ENCODE assay signal across 11 mouse cellular contexts in genomic region chr7:25235526-25235925, GRCm38 (mm10). TPM values are rescaled to one million over a fixed set of nuclear protein-coding genes. Genes with fewer than 3 reads are reported as not detected.
A peak's percentile ranks its signal among the peaks of the same experiment; 100 is the strongest.
DNase-seq lines count a peak whose midpoint lies in the region; ATAC-seq and TF ChIP-seq lines count a peak whose summit lies in the region.
"Had no signal": no experiment of that assay in that cellular context is flagged by ENCODE, and none has a peak within 500 bp of the region (broad histone marks: within the 10 kb centered on the region; RNA-seq: fewer than 3 reads in every experiment).

No protein-coding gene starts in this region.

- TF ChIP-seq CTCF in stomach, postnatal 0 days (IDR thresholded peaks at IDR 0.05; ENCODE audit: low read depth): no peak

- DNase-seq in cerebellum, adult 9-11 months: peak; percentile 50
- no peak for DNase-seq in cerebellum, adult 8-10 months
- DNase-seq in intestine, embryonic 14.5 days (ENCODE audit: low spot score): no peak
- DNase-seq in stomach, postnatal 0 days (ENCODE audit: low spot score): no peak
- DNase-seq in spleen, adult 18-20 months: no peak
- no peak for DNase-seq in c-Kit-positive CD71-positive TER-119-positive erythroid progenitor cells, embryonic 14.5 days (ENCODE audit: low spot score)
- DNase-seq: B cell, adult 2 months; gastrocnemius, postnatal 10 days; kidney, postnatal 4 days had no signal

- peaks cover 18% of the 10 kb centered on the region for H3K4me1 ChIP-seq in intestine, embryonic 14.5 days (replicated peaks; ENCODE audit: control insufficient read depth, insufficient read depth, low read length)
- peaks cover 23% of the 10 kb centered on the region for H3K4me1 ChIP-seq in intestine, embryonic 16.5 days (ENCODE audit: control insufficient read depth, insufficient read depth, low read length)
- H3K4me1 ChIP-seq in stomach, embryonic 15.5 days: peaks cover 17% of the 10 kb centered on the region
- no peaks in the 10 kb centered on the region; the same call in 1 of the 2 replicates for H3K4me1 ChIP-seq in stomach, postnatal 0 days (replicated peaks; ENCODE audit: control insufficient read depth, insufficient read depth)

- 88% methylated on average over 5 of the region's 5 CpGs for WGBS in intestine, embryonic 14.5 days
- 90% methylated on average over 5 of the region's 5 CpGs for WGBS in intestine, embryonic 16.5 days
- WGBS in stomach, embryonic 15.5 days: 86% methylated on average over 5 of the region's 5 CpGs
- WGBS in stomach, postnatal 0 days: 86% methylated on average over 5 of the region's 5 CpGs

- no peaks in the 10 kb centered on the region for H3K27me3 ChIP-seq in intestine, embryonic 14.5 days (replicated peaks; ENCODE audit: control insufficient read depth, insufficient read depth, low read length)
- no peaks in the 10 kb centered on the region for H3K27me3 ChIP-seq in intestine, embryonic 16.5 days (replicated peaks; ENCODE audit: control insufficient read depth, insufficient read depth, low read length)
- H3K27me3 ChIP-seq in stomach, embryonic 15.5 days (replicated peaks): no peaks in the 10 kb centered on the region
- no peaks in the 10 kb centered on the region for H3K27me3 ChIP-seq in stomach, postnatal 0 days (ENCODE audit: control insufficient read depth, insufficient read depth, low read length)

- no peaks in the 10 kb centered on the region for H3K9me3 ChIP-seq in intestine, embryonic 14.5 days (ENCODE audit: control insufficient read depth, low read length)
- H3K9me3 ChIP-seq in intestine, embryonic 16.5 days (ENCODE audit: control insufficient read depth, low read length): no peaks in the 10 kb centered on the region
- no peaks in the 10 kb centered on the region for H3K9me3 ChIP-seq in stomach, embryonic 15.5 days
- H3K9me3 ChIP-seq in stomach, postnatal 0 days (ENCODE audit: control insufficient read depth, low read length): no peaks in the 10 kb centered on the region

- TF ChIP-seq EP300 in stomach, postnatal 0 days (optimal IDR thresholded peaks at IDR 0.05): no peak

- no peak overlapping the region for H3K27ac ChIP-seq in intestine, embryonic 14.5 days (ENCODE audit: low read depth)
- no peak overlapping the region for H3K27ac ChIP-seq in intestine, embryonic 16.5 days (ENCODE audit: low read length)
- H3K27ac ChIP-seq in stomach, embryonic 15.5 days: no peak overlapping the region
- no peak overlapping the region for H3K27ac ChIP-seq in stomach, postnatal 0 days (replicated peaks)

- no peak overlapping the region for H3K4me3 ChIP-seq in intestine, embryonic 14.5 days (ENCODE audit: low read depth, low read length)
- no peak overlapping the region for H3K4me3 ChIP-seq in intestine, embryonic 16.5 days (ENCODE audit: low read length)
- peak overlapping the region; percentile 98; the same call in 1 of the 2 replicates for H3K4me3 ChIP-seq in stomach, embryonic 15.5 days (replicated peaks)
- no peak overlapping the region for H3K4me3 ChIP-seq in stomach, postnatal 0 days (ENCODE audit: low read depth, low read length)

- H3K4me2 ChIP-seq in intestine, embryonic 14.5 days (ENCODE audit: low read length): 0 out of 2 replicates have a peak overlapping the region, but pooled peaks have one; percentile 4
- H3K4me2 ChIP-seq in intestine, embryonic 16.5 days (ENCODE audit: low read depth, low read length): no peak overlapping the region
- H3K4me2 ChIP-seq in stomach, embryonic 15.5 days: no peak overlapping the region
- H3K4me2 ChIP-seq in stomach, postnatal 0 days (replicated peaks; ENCODE audit: low read depth): no peak overlapping the region

- H3K9ac ChIP-seq in intestine, embryonic 14.5 days (ENCODE audit: low read length): no peak overlapping the region
- H3K9ac ChIP-seq in intestine, embryonic 16.5 days (ENCODE audit: low read depth, low read length): no peak overlapping the region
- no peak overlapping the region; the same call in 1 of the 2 replicates for H3K9ac ChIP-seq in stomach, embryonic 15.5 days
- H3K9ac ChIP-seq in stomach, postnatal 0 days (ENCODE audit: low read length): no peak overlapping the region

- H3K36me3 ChIP-seq in intestine, embryonic 14.5 days (ENCODE audit: control insufficient read depth, insufficient read depth, low read length): peaks cover 51% of the 10 kb centered on the region
- H3K36me3 ChIP-seq in intestine, embryonic 16.5 days (ENCODE audit: control insufficient read depth, insufficient read depth, low read length): peaks cover 19% of the 10 kb centered on the region
- peaks cover 39% of the 10 kb centered on the region for H3K36me3 ChIP-seq in stomach, embryonic 15.5 days
- peaks cover 13% of the 10 kb centered on the region for H3K36me3 ChIP-seq in stomach, postnatal 0 days (ENCODE audit: control insufficient read depth, insufficient read depth, low read length)

- ATAC-seq in intestine, embryonic 14.5 days (replicated peaks; ENCODE audit: low FRiP score, low TSS enrichment, low read depth): no peak
- ATAC-seq in intestine, embryonic 16.5 days: no peak
- ATAC-seq in stomach, embryonic 15.5 days (ENCODE audit: insufficient read depth, low FRiP score, low read depth): no peak
- no peak for ATAC-seq in stomach, postnatal 0 days (ENCODE audit: low FRiP score, low TSS enrichment)

RNA-seq across cellular contexts. Expression of gene Gsk3a, which starts 2.1 kb away (rescaled TPM):
- 13.2 and 13.6 TPM in 2 replicates for polyA plus RNA-seq in intestine, embryonic 14.5 days (2014; fragmentation: Nextera tagmentation; extraction: Ambion mirVana)
- polyA plus RNA-seq in intestine, embryonic 16.5 days (2015; fragmentation: Nextera tagmentation; extraction: Ambion mirVana): 4.0 and 5.9 TPM in 2 replicates
- 9.4 and 10.5 TPM in 2 replicates for polyA plus RNA-seq in stomach, embryonic 15.5 days (2015; fragmentation: Nextera tagmentation; extraction: Ambion mirVana)
- polyA plus RNA-seq in stomach, postnatal 0 days (2015; fragmentation: Nextera tagmentation; extraction: Ambion mirVana): 5.1 and 5.3 TPM in 2 replicates

RNA-seq across cellular contexts. Expression of gene Zfp526, which starts 14.3 kb away (rescaled TPM):
- polyA plus RNA-seq in intestine, embryonic 14.5 days (2014; fragmentation: Nextera tagmentation; extraction: Ambion mirVana): 3.9 and 4.2 TPM in 2 replicates
- polyA plus RNA-seq in intestine, embryonic 16.5 days (2015; fragmentation: Nextera tagmentation; extraction: Ambion mirVana): 1.9 and 2.3 TPM in 2 replicates
- polyA plus RNA-seq in stomach, embryonic 15.5 days (2015; fragmentation: Nextera tagmentation; extraction: Ambion mirVana): 2.8 and 3.1 TPM in 2 replicates
- polyA plus RNA-seq in stomach, postnatal 0 days (2015; fragmentation: Nextera tagmentation; extraction: Ambion mirVana): 1.1 and 1.2 TPM in 2 replicates

RNA-seq across cellular contexts. Expression of gene Erf, which starts 15.0 kb away (rescaled TPM):
- 19.9 and 22.0 TPM in 2 replicates for polyA plus RNA-seq in intestine, embryonic 14.5 days (2014; fragmentation: Nextera tagmentation; extraction: Ambion mirVana)
- polyA plus RNA-seq in intestine, embryonic 16.5 days (2015; fragmentation: Nextera tagmentation; extraction: Ambion mirVana): 6.6 and 7.9 TPM in 2 replicates
- 13.0 and 17.6 TPM in 2 replicates for polyA plus RNA-seq in stomach, embryonic 15.5 days (2015; fragmentation: Nextera tagmentation; extraction: Ambion mirVana)
- polyA plus RNA-seq in stomach, postnatal 0 days (2015; fragmentation: Nextera tagmentation; extraction: Ambion mirVana): 8.1 and 8.8 TPM in 2 replicates

RNA-seq across cellular contexts. Expression of gene Dedd2, which starts 15.1 kb away (rescaled TPM):
- 8.0 and 9.0 TPM in 2 replicates for polyA plus RNA-seq in intestine, embryonic 14.5 days (2014; fragmentation: Nextera tagmentation; extraction: Ambion mirVana)
- polyA plus RNA-seq in intestine, embryonic 16.5 days (2015; fragmentation: Nextera tagmentation; extraction: Ambion mirVana): 11.3 and 11.9 TPM in 2 replicates
- 15.1 and 15.2 TPM in 2 replicates for polyA plus RNA-seq in stomach, embryonic 15.5 days (2015; fragmentation: Nextera tagmentation; extraction: Ambion mirVana)
- polyA plus RNA-seq in stomach, postnatal 0 days (2015; fragmentation: Nextera tagmentation; extraction: Ambion mirVana): 20.0 and 20.2 TPM in 2 replicates

RNA-seq across cellular contexts. Expression of gene Cic, which starts 32.0 kb away (rescaled TPM):
- 38.0 and 38.5 TPM in 2 replicates for polyA plus RNA-seq in intestine, embryonic 14.5 days (2014; fragmentation: Nextera tagmentation; extraction: Ambion mirVana)
- 17.3 and 19.9 TPM in 2 replicates for polyA plus RNA-seq in intestine, embryonic 16.5 days (2015; fragmentation: Nextera tagmentation; extraction: Ambion mirVana)
- polyA plus RNA-seq in stomach, embryonic 15.5 days (2015; fragmentation: Nextera tagmentation; extraction: Ambion mirVana): 33.8 and 36.4 TPM in 2 replicates
- polyA plus RNA-seq in stomach, postnatal 0 days (2015; fragmentation: Nextera tagmentation; extraction: Ambion mirVana): 15.0 and 15.9 TPM in 2 replicates
